Mouse (Mus musculus): Measurements from ENCODE around the gene Armc2.
A peak's percentile ranks its signal among the peaks of the same experiment; 100 is the strongest.

Armc2 gene

GRCm38 (mm10) chr10:42014086-42014485, 4.2 kb downstream of the Armc2 start:
- DNase-seq = no peak

GRCm38 (mm10) chr10:42010761-42011435, 7.3 kb downstream of the Armc2 start:
- DNase-seq = no peak

GRCm38 (mm10) chr10:42005259-42005658, 13.0 kb downstream of the Armc2 start:
- DNase-seq = no peak

- no peak for DNase-seq
These were observed 13.6 kb downstream of the Armc2 start for GRCm38 (mm10) chr10:42004690-42005089.

- DNase-seq = no peak
These were observed 14.2 kb downstream of the Armc2 start for GRCm38 (mm10) chr10:42004056-42004455.

- no peak for DNase-seq
These were observed 14.7 kb downstream of the Armc2 start for GRCm38 (mm10) chr10:42003576-42003975.

GRCm38 (mm10) chr10:42002436-42002835, 15.8 kb downstream of the Armc2 start:
- DNase-seq = no peak

GRCm38 (mm10) chr10:42001260-42001659, 17.0 kb downstream of the Armc2 start:
- no peak for DNase-seq

GRCm38 (mm10) chr10:41997691-41998178, 20.5 kb downstream of the Armc2 start:
- DNase-seq = no peak

GRCm38 (mm10) chr10:41996157-41996556, 22.1 kb downstream of the Armc2 start:
- DNase-seq = no peak

- DNase-seq = no peak
These were observed 23.2 kb downstream of the Armc2 start for GRCm38 (mm10) chr10:41995051-41995450.

- DNase-seq = no peak
These were observed 23.7 kb downstream of the Armc2 start for GRCm38 (mm10) chr10:41994578-41994977.

GRCm38 (mm10) chr10:41992059-41992440, 26.2 kb downstream of the Armc2 start:
- DNase-seq = no peak

GRCm38 (mm10) chr10:41991364-41992058, 26.7 kb downstream of the Armc2 start:
- no peak for DNase-seq

GRCm38 (mm10) chr10:41990896-41991295, 27.3 kb downstream of the Armc2 start:
- no peak for DNase-seq

- no peak for DNase-seq
These were observed 29.3 kb downstream of the Armc2 start for GRCm38 (mm10) chr10:41988930-41989329.

GRCm38 (mm10) chr10:41986126-41986525, 32.1 kb downstream of the Armc2 start:
- no peak for DNase-seq

GRCm38 (mm10) chr10:41984221-41984620, 34.0 kb downstream of the Armc2 start:
- no peak for DNase-seq

GRCm38 (mm10) chr10:41982821-41983220, 35.4 kb downstream of the Armc2 start:
- no peak for DNase-seq

GRCm38 (mm10) chr10:41980772-41981383, 37.4 kb downstream of the Armc2 start:
- DNase-seq = peak; percentile 56

- no peak for DNase-seq
These were observed 39.6 kb downstream of the Armc2 start for GRCm38 (mm10) chr10:41978403-41979234.

- no peak for DNase-seq
These were observed 45.6 kb downstream of the Armc2 start for GRCm38 (mm10) chr10:41972676-41973075.
